Mouse (Mus musculus) CH12.LX (cell line): ENCODE measurements around the gene Gtdc1.

ENCODE experiments used
- BHLHE40 ChIP-seq: IDR thresholded peaks from 2 replicates; pipeline ENCODE4 v1.6.1; 2011; ENCODE audit warnings: mild to moderate bottlenecking, low read depth, low read length, improper control_type of control experiment
- CTCF ChIP-seq, 2 experiments: IDR thresholded peaks in 1 of 2; conservative IDR thresholded peaks in 1 of 2; 2 replicates each; pipeline ENCODE4 v1.5.1; 2011 to 2012; ENCODE audit warnings: low read depth in 2 of 2, low read length in 2 of 2, improper control_type of control experiment in 1 of 2, inconsistent platforms in 1 of 2, mild to moderate bottlenecking in 1 of 2, moderate library complexity in 1 of 2
- POLR2AphosphoS2 ChIP-seq: IDR thresholded peaks from 2 replicates; pipeline ENCODE4 v1.6.1; 2011; ENCODE audit warnings: low read depth, low read length, improper control_type of control experiment

DNA sequence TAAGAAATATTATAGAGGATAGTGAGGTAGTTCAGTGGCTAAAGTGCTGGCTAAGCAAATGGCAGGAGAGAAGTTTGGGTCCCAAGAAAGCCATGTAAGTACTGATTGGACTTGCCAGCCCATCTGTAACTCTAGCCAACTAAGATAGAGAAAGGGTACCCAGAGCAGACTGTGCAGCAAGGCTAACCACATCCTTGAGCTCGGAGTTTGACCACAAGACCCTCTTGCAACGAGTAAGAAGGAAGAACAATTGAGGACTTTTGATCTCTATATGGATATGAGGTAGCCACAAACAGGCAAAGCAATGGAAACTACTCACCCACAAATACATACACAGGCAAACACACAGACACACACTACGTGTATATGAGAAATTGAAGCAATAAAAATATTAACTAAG lies 278.9 kb downstream of the Gtdc1 start:
- no peak for TF ChIP-seq BHLHE40
- TF ChIP-seq CTCF (conservative IDR thresholded peaks at IDR 0.05 in 1 of 2, IDR thresholded peaks at IDR 0.05 in 1 of 2; ENCODE audit: low read depth in 2 of 2, low read length in 2 of 2) = no peak
- no peak for TF ChIP-seq POLR2AphosphoS2
